8 mouse cellular contexts compared by ENCODE assay signal in genomic region chr19:37175436-37175805, GRCm38 (mm10). TPM values are rescaled to one million over a fixed set of nuclear protein-coding genes. Genes with fewer than 3 reads are reported as not detected.
DNase-seq lines count a peak whose midpoint lies in the region; ATAC-seq and TF ChIP-seq lines count a peak whose summit lies in the region.

No protein-coding gene starts in this region.

- intact Hi-C loops in left cerebral cortex, adult 2 months (cut with DNase I), result loop anchor here (1.0 kb wide), 1 partner anchor 31 kb away; no protein-coding TSS in a partner anchor
- intact Hi-C loops in left cerebral cortex, postnatal 25 days (cut with DNase I), result loop anchor here (2.0 kb wide), 2 partner anchors 31 to 79 kb away; partner anchors contain the start of gene March5

- 1% methylated on average over 12 of the region's 12 CpGs for WGBS in forebrain, embryonic 12.5 days
- 2% methylated on average over 12 of the region's 12 CpGs for WGBS in liver, embryonic 11.5 days
- 2% methylated on average over 12 of the region's 12 CpGs for WGBS in stomach, embryonic 14.5 days

- H3K9ac ChIP-seq in forebrain, embryonic 12.5 days, result peak overlapping the region; percentile 75
- H3K9ac ChIP-seq in liver, embryonic 11.5 days (ENCODE audit: low read depth, low read length), result peak overlapping the region; percentile 56
- no peak overlapping the region for H3K9ac ChIP-seq in stomach, embryonic 14.5 days (replicated peaks; ENCODE audit: low read depth, low read length)

- TF ChIP-seq CTCF in left cerebral cortex, adult 2 months (IDR thresholded peaks at IDR 0.05), result no peak

- peak overlapping the region; percentile 94 for H3K27ac ChIP-seq in left cerebral cortex, adult 2 months
- peak overlapping the region; percentile 62 for H3K27ac ChIP-seq in brown adipose tissue, adult 24 weeks (replicated peaks; ENCODE audit: low read depth, low read length)
- peak overlapping the region; percentile 78 for H3K27ac ChIP-seq in forebrain, embryonic 12.5 days
- no peak overlapping the region for H3K27ac ChIP-seq in liver, embryonic 11.5 days (ENCODE audit: low read depth, low read length)
- no peak overlapping the region for H3K27ac ChIP-seq in stomach, embryonic 14.5 days (ENCODE audit: low read length)

- peaks cover 29% of the 10 kb centered on the region for H3K27me3 ChIP-seq in forebrain, embryonic 12.5 days
- H3K27me3 ChIP-seq in liver, embryonic 11.5 days (replicated peaks; ENCODE audit: control insufficient read depth, insufficient read depth, low read length), result peaks cover 40% of the 10 kb centered on the region
- peaks cover 13% of the 10 kb centered on the region; the same call in 1 of the 2 replicates for H3K27me3 ChIP-seq in stomach, embryonic 14.5 days (ENCODE audit: control insufficient read depth, insufficient read depth, low read length)

- no peaks in the 10 kb centered on the region for H3K4me1 ChIP-seq in brown adipose tissue, adult 24 weeks (ENCODE audit: control insufficient read depth, insufficient read depth, insufficient read length, low read length)
- H3K4me1 ChIP-seq in forebrain, embryonic 12.5 days, result peaks cover 32% of the 10 kb centered on the region
- peaks cover 11% of the 10 kb centered on the region for H3K4me1 ChIP-seq in liver, embryonic 11.5 days (replicated peaks; ENCODE audit: control insufficient read depth, insufficient read depth, low read length)
- 0 out of 2 replicates have a peak, but pooled peaks cover 8% of the 10 kb centered on the region for H3K4me1 ChIP-seq in stomach, embryonic 14.5 days (ENCODE audit: control insufficient read depth, insufficient read depth, low read length)

- no peak for DNase-seq in left cerebral cortex, adult 2 months (ENCODE audit: extremely low spot score in 1 of 2, low spot score in 2 of 2)
- no peak for DNase-seq in left cerebral cortex, postnatal 25 days (ENCODE audit: low spot score in 2 of 2)
- no peak for DNase-seq in liver, embryonic 11.5 days (ENCODE audit: low spot score)
- no peak for DNase-seq in thymus, postnatal 0 days (ENCODE audit: low spot score)
- DNase-seq in cerebellum, postnatal 4 days (ENCODE audit: low spot score in 2 of 2), result no peak

- H3K4me2 ChIP-seq in forebrain, embryonic 12.5 days, result peak overlapping the region; percentile 100
- H3K4me2 ChIP-seq in liver, embryonic 11.5 days, result peak overlapping the region; percentile 98
- H3K4me2 ChIP-seq in stomach, embryonic 14.5 days (replicated peaks; ENCODE audit: low read depth, low read length), result peak overlapping the region; percentile 99

- no peak for ATAC-seq in forebrain, embryonic 12.5 days (ENCODE audit: low FRiP score)
- no peak for ATAC-seq in liver, embryonic 11.5 days (replicated peaks; ENCODE audit: low FRiP score)
- no peak for ATAC-seq in stomach, embryonic 14.5 days (ENCODE audit: insufficient number of reproducible peaks, insufficient read depth, low FRiP score, low read depth)

- no peaks in the 10 kb centered on the region for H3K36me3 ChIP-seq in forebrain, embryonic 12.5 days (replicated peaks)
- H3K36me3 ChIP-seq in liver, embryonic 11.5 days (ENCODE audit: control insufficient read depth, insufficient read depth, low read length), result no peaks in the 10 kb centered on the region
- H3K36me3 ChIP-seq in stomach, embryonic 14.5 days (ENCODE audit: control insufficient read depth, insufficient read depth, low read length), result no peaks in the 10 kb centered on the region

- H3K4me3 ChIP-seq in left cerebral cortex, adult 2 months, result peak overlapping the region; percentile 83
- peak overlapping the region; percentile 78 for H3K4me3 ChIP-seq in brown adipose tissue, adult 24 weeks (ENCODE audit: insufficient read depth, low read depth, low read length)
- H3K4me3 ChIP-seq in forebrain, embryonic 12.5 days (replicated peaks), result peak overlapping the region; percentile 72
- H3K4me3 ChIP-seq in liver, embryonic 11.5 days (ENCODE audit: low read depth, low read length), result peak overlapping the region; percentile 69
- H3K4me3 ChIP-seq in stomach, embryonic 14.5 days (ENCODE audit: low read depth, low read length), result peak overlapping the region; percentile 61

- H3K9me3 ChIP-seq in forebrain, embryonic 12.5 days, result no peaks in the 10 kb centered on the region
- H3K9me3 ChIP-seq in liver, embryonic 11.5 days (ENCODE audit: control insufficient read depth, low read length), result no peaks in the 10 kb centered on the region
- no peaks in the 10 kb centered on the region for H3K9me3 ChIP-seq in stomach, embryonic 14.5 days (ENCODE audit: control insufficient read depth, low read depth, low read length)

RNA-seq across cellular contexts. Expression of gene March5, which starts 31.9 kb away (rescaled TPM):
- total RNA-seq in left cerebral cortex, adult 2 months (2021), result 10 to 100 TPM; 82.6 to 96.0 TPM
- total RNA-seq in left cerebral cortex, postnatal 25 days (2021), result 10 to 100 TPM; 85.1 to 90.4 TPM
- 295 and 304 TPM in 2 replicates for polyA plus RNA-seq in brown adipose tissue, adult 24 weeks (2012; ENCODE audit: insufficient read depth, insufficient read length, missing spikeins)
- polyA plus RNA-seq in forebrain, embryonic 12.5 days (2016; fragmentation: Nextera tagmentation; extraction: Ambion mirVana), result 154 and 159 TPM in 2 replicates
- 117 and 130 TPM in 2 replicates for polyA plus RNA-seq in liver, embryonic 11.5 days (2014; fragmentation: Nextera tagmentation; extraction: Ambion mirVana)
- 91.4 and 97.8 TPM in 2 replicates for polyA plus RNA-seq in stomach, embryonic 14.5 days (2014; fragmentation: Nextera tagmentation; extraction: Ambion mirVana)
- polyA plus RNA-seq in thymus, postnatal 0 days (2015; fragmentation: Nextera tagmentation; extraction: Ambion mirVana), result 95.0 and 102 TPM in 2 replicates

RNA-seq across cellular contexts. Expression of gene Cpeb3, which starts 33.0 kb away (rescaled TPM):
- total RNA-seq in left cerebral cortex, adult 2 months (2021), result 10 to 100 TPM; 87.0 to 96.0 TPM
- total RNA-seq in left cerebral cortex, postnatal 25 days (2021), result 10 to 100 TPM; 78.9 to 83.5 TPM
- 16.1 and 30.4 TPM in 2 replicates for polyA plus RNA-seq in brown adipose tissue, adult 24 weeks (2012; ENCODE audit: insufficient read depth, insufficient read length, missing spikeins)
- 3.7 and 6.1 TPM in 2 replicates for polyA plus RNA-seq in forebrain, embryonic 12.5 days (2016; fragmentation: Nextera tagmentation; extraction: Ambion mirVana)
- polyA plus RNA-seq in liver, embryonic 11.5 days (2014; fragmentation: Nextera tagmentation; extraction: Ambion mirVana), result 1.3 and 2.0 TPM in 2 replicates
- polyA plus RNA-seq in stomach, embryonic 14.5 days (2014; fragmentation: Nextera tagmentation; extraction: Ambion mirVana), result 0.62 and 0.91 TPM in 2 replicates
- 0.59 and 1.1 TPM in 2 replicates for polyA plus RNA-seq in thymus, postnatal 0 days (2015; fragmentation: Nextera tagmentation; extraction: Ambion mirVana)

Comparison
In these comparisons a context has a peak if more than half of its experiments do, and no peak if none do; other contexts are left out.
1. H3K27ac ChIP-seq: peak in left cerebral cortex, adult 2 months (single experiment), brown adipose tissue, adult 24 weeks (single experiment) and forebrain, embryonic 12.5 days (single experiment); none in liver, embryonic 11.5 days (single experiment) and stomach, embryonic 14.5 days (single experiment).
2. Peak in every context shown above with its lines, with median percentiles within 50 percentile points of each other: H3K4me3 ChIP-seq and H3K4me2 ChIP-seq.